Mouse (Mus musculus): ENCODE measurements around the gene Cnot10. TPM values are rescaled to one million over a fixed set of nuclear protein-coding genes. Genes with fewer than 3 reads are reported as not detected.

The Cnot10 gene
- total RNA-seq, 1 experiment from 2014 or later = 45.1 TPM

DNA sequence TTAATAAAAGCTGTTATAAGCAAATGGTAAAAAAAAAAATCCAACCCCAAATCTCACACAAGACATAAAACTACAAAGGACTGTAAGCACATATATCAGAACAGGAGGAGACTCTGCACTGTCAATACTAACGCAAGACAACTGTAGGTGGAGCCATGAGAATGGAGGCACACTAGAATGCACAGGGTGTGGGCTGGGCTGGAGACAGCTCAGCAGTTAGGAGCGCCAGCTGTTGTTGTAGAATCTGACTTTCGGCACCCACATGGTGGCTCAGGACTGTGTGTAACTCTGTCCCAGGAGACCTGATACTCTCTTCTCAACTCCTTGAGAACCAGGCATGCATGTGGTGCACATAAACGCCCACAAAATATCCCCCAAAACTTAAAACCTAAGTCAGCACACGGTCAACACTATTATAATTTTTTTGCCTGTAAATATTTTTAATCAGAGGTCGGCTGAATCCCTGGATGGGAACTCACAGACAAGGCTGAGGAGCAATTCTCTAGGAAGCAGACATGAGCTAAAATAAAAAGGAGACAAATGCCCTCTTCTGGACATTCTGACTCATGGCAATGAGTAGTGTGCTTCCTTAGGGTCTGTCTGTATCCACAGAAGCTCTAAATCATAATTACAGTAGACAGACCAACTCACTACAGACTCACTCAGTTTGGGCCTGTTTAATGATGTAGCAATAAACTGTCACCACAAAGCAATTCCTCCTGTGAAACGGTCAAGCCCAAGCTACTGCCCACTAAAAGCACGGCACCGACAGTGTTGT is 25.6 kb downstream of the Cnot10 start:
- no peak for ATAC-seq (replicated peaks in 1 of 2; ENCODE audit: insufficient read depth in 1 of 2, low FRiP score in 2 of 2, low TSS enrichment in 1 of 2, low read depth in 1 of 2, poor library complexity in 2 of 2, severe bottlenecking in 2 of 2)

DNA sequence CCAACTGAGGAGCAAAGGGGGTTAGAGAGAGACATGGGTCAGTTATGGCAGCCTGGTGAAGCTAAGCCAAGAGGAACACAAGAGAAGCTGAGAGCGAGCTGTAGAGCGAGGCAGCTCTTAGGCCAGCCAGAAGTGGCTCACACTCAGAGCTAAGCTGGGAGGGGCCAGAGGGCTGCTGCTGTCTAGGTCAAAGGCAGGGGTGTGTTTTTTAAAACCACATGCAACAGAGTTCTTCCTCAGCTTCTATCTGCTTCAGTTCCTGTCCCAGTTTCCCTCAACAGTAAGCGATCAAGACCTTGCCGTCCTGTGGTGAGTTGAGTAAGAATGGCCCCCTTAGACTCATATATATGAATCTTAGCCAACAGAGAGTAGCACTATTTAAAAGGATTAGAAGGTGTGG is 27.0 kb downstream of the Cnot10 start:
- ATAC-seq (replicated peaks in 1 of 2; ENCODE audit: insufficient read depth in 1 of 2, low FRiP score in 2 of 2, low TSS enrichment in 1 of 2, low read depth in 1 of 2, poor library complexity in 2 of 2, severe bottlenecking in 2 of 2) = no peak

DNA sequence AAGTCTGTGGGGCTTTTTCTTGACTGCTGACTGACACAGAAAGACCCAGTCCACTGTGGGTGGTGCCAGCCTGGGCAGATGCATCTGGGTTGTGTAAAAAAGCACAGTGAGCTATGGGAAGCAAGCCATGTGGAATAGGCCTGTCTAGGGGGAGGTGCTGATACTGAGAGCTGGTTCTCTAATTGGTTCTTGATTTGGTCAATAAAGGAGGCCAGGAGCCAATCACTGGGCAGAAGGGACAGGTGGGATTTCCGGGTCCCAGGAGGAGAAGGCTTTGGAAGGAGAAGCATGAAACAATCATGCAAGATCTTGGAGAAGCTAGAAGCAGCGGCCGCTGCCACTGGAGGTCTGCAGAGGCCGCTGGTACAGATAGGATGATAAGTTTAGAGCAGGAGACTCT is 27.4 kb downstream of the Cnot10 start:
- ATAC-seq (replicated peaks in 1 of 2; ENCODE audit: insufficient read depth in 1 of 2, low FRiP score in 2 of 2, low TSS enrichment in 1 of 2, low read depth in 1 of 2, poor library complexity in 2 of 2, severe bottlenecking in 2 of 2) = no peak

DNA sequence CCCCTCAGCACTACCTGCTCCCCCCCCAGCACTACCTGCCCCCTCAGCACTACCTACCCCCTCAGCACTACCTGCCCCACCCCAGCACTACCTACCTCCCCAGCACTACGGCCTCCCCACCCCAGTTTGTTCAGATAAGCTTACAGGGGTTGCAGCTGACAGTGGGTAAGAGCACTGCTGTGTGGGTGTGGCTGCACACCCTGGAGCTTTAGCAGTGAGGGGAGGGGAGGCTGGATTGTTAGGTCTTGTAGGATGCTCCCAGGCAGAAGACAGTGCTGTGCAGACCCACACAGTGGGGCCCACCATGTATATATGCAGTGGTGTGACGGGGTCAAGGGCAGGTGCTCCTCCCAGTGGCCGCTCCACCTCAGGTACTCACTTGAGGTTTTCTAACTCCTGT is 29.7 kb downstream of the Cnot10 start:
- no peak for ATAC-seq (replicated peaks in 1 of 2; ENCODE audit: insufficient read depth in 1 of 2, low FRiP score in 2 of 2, low TSS enrichment in 1 of 2, low read depth in 1 of 2, poor library complexity in 2 of 2, severe bottlenecking in 2 of 2)

GRCm38 (mm10) chr9:114603876-114604540 is 36.0 kb downstream of the Cnot10 start:
- ATAC-seq (replicated peaks in 1 of 2; ENCODE audit: insufficient read depth in 1 of 2, low FRiP score in 2 of 2, low TSS enrichment in 1 of 2, low read depth in 1 of 2, poor library complexity in 2 of 2, severe bottlenecking in 2 of 2) = no peak; a peak in 1 of 4 replicates

GRCm38 (mm10) chr9:114601096-114601495 is 38.9 kb downstream of the Cnot10 start:
- ATAC-seq (replicated peaks in 1 of 2; ENCODE audit: insufficient read depth in 1 of 2, low FRiP score in 2 of 2, low TSS enrichment in 1 of 2, low read depth in 1 of 2, poor library complexity in 2 of 2, severe bottlenecking in 2 of 2) = no peak

DNA sequence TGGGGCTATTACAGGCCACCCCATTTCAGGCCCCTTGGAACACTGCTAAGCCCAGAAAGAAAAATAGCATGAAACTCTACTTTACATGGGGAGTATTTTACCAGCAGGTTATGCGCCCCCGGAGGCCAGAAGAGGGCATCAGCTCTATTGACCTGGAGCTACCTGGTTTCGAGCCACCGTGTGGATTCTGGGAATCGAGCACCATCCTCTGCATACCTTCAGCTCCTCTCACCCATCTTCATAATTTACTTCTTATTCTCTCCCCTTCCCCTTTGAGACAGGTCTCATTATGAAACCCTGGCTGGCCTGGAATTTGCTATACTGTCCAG is 55.0 kb downstream of the Cnot10 start:
- ATAC-seq (replicated peaks in 1 of 2; ENCODE audit: insufficient read depth in 1 of 2, low FRiP score in 2 of 2, low TSS enrichment in 1 of 2, low read depth in 1 of 2, poor library complexity in 2 of 2, severe bottlenecking in 2 of 2) = no peak

DNA sequence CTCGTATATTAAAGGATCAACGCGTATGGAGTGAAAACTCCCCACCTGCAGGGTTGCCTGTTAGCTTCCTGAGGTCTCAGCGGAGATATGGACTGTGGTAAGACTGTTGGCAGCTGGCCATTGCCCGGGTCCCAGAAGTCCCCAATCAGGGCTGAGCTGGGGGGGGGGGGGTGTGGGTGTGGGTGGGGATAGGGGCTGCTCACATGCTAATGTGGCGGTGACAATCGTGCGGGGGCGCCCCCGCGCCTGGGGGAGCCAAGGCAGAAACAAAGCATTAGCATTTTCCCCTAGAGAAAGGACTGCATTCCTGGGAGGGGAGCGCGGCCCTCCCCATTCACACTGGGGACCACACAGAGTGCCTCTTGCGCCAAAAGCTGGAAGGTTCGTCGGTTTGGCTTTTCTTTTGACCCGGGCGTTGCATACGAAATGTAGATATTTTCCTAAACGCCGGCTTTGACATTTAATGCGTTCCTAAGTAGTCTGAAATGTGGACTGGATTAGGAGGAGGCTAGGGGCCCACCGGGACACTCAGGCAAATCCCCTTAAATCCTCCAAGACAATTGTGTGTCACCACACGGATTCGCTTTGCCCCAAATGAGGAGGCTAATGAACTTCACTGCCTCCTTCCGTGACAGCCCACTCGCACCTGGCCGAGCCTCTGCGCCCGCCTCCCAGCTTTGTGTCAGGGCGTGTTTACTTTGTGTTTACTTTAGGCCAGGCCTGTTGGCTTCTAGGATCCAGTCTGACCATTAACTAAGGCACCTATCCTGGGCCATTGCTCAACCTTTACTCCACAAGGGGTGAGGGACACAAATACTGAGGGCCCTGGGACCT is 55.6 kb downstream of the Cnot10 start:
- ATAC-seq (replicated peaks in 1 of 2; ENCODE audit: insufficient read depth in 1 of 2, low FRiP score in 2 of 2, low TSS enrichment in 1 of 2, low read depth in 1 of 2, poor library complexity in 2 of 2, severe bottlenecking in 2 of 2) = 0 out of 4 replicates have a peak, but pooled peaks of 1 of the 2 experiments have one; percentile 33

- peak in 1 of 2 experiments; percentile 29; a peak in 1 of 4 replicates for ATAC-seq (replicated peaks in 1 of 2; ENCODE audit: insufficient read depth in 1 of 2, low FRiP score in 2 of 2, low TSS enrichment in 1 of 2, low read depth in 1 of 2, poor library complexity in 2 of 2, severe bottlenecking in 2 of 2)
These were observed 56.2 kb downstream of the Cnot10 start for GRCm38 (mm10) chr9:114583812-114584182.

DNA sequence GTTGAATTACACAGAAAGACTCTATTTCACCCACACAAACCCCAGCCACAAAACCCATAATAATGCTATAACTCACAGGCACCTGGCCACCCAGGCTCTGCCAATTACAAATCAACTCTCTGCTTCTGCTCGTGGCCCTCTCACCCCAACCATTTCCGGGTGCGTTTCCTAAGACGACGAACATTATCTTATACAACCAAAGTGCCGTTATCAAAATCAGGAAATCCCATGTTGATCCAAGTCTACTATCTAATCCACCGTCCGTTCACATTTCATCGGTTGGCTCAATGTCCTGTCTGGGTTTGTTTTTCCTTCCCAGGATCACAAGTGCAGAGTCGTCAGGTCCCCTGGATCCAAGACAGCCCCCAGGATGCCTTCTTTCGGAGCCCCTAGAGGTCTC is 61.3 kb downstream of the Cnot10 start:
- no peak; a peak in 1 of 4 replicates for ATAC-seq (replicated peaks in 1 of 2; ENCODE audit: insufficient read depth in 1 of 2, low FRiP score in 2 of 2, low TSS enrichment in 1 of 2, low read depth in 1 of 2, poor library complexity in 2 of 2, severe bottlenecking in 2 of 2)

DNA sequence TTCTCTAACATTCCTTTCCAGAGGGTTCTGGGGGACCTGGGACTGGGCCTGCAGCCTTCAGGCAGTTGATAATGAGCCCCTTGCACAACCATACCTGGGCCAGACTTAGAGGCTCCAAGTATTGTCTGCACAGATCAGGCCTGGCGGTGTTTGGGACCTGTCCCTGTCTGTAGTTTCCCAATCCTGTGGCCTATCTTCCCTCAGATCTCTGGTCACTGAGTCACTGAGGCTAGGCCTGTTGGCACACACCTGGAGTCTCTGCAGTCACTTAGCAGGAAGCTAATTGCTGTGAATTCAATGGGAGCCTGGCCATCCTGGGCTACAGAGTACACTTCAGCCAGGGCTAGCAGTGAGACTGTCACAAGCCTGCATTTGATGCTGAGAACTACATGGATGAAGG is 64.0 kb downstream of the Cnot10 start:
- no peak for ATAC-seq (replicated peaks in 1 of 2; ENCODE audit: insufficient read depth in 1 of 2, low FRiP score in 2 of 2, low TSS enrichment in 1 of 2, low read depth in 1 of 2, poor library complexity in 2 of 2, severe bottlenecking in 2 of 2)

- ATAC-seq (replicated peaks in 1 of 2; ENCODE audit: insufficient read depth in 1 of 2, low FRiP score in 2 of 2, low TSS enrichment in 1 of 2, low read depth in 1 of 2, poor library complexity in 2 of 2, severe bottlenecking in 2 of 2) = no peak
These were observed 66.5 kb downstream of the Cnot10 start for GRCm38 (mm10) chr9:114573528-114573927.

DNA sequence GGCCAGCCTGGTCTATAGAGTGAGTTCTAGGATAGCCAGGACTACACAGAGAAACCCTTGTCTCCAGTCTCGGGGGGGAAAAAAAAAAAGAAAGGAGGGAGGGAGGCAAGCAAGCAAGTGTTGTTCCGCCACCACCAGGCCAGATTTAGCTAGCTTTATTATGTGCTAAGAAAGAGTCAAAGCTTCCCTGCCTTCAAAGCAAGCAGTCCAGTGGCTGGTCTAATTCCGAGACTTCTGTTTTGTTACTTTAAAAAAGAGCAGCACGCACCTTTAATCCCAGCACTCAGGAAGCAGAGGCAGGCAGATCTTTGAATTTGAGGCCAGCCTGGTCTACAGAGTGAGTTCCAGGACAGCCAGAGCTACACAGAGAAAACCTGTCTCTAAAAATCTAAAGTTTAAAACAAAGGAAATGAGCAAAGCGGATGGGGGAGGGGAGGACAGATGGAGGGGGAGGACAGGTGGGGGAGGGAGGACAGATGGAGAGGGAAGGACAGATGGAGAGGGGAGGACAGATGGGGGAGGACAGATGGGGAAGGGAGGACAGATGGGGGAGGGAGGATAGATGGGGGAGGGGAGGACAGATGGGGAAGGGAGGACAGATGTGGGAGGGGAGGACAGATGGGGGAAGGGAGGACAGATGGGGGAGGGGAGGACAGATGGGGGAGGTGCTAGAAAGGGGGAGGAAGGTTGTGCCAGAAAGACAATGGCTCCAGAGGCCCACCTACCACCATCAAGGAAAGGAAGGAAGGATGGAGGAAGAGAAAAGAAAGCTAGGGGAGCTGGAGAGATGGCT is 71.1 kb downstream of the Cnot10 start:
- no peak for ATAC-seq (replicated peaks in 1 of 2; ENCODE audit: insufficient read depth in 1 of 2, low FRiP score in 2 of 2, low TSS enrichment in 1 of 2, low read depth in 1 of 2, poor library complexity in 2 of 2, severe bottlenecking in 2 of 2)

DNA sequence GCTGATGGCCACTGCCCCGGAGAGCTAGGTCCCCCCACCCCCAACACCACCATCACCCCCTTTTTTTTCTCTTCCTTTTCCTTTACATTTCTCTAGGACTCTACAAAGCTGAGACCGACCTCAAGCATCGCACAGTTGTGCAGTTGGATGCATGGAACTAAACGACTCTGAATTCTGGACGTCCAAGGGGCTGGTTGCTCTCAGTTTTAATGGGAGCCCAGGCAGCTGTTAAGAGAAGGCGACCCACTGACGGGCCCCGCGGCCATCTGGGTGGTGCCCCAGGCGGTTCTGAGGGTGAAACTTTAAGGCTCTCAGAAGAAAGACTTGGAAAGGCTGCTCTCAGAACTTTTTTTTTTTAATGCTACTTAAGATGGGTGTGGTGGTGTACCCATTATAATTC is 75.3 kb downstream of the Cnot10 start:
- no peak for ATAC-seq (replicated peaks in 1 of 2; ENCODE audit: insufficient read depth in 1 of 2, low FRiP score in 2 of 2, low TSS enrichment in 1 of 2, low read depth in 1 of 2, poor library complexity in 2 of 2, severe bottlenecking in 2 of 2)

GRCm38 (mm10) chr9:114563761-114564606 is 76.0 kb downstream of the Cnot10 start, which contains the start of gene Trim71:
TSS of gene Trim71 (minus strand) at chr9:114564369.
- ATAC-seq (replicated peaks in 1 of 2; ENCODE audit: insufficient read depth in 1 of 2, low FRiP score in 2 of 2, low TSS enrichment in 1 of 2, low read depth in 1 of 2, poor library complexity in 2 of 2, severe bottlenecking in 2 of 2) = no peak

- ATAC-seq (replicated peaks in 1 of 2; ENCODE audit: insufficient read depth in 1 of 2, low FRiP score in 2 of 2, low TSS enrichment in 1 of 2, low read depth in 1 of 2, poor library complexity in 2 of 2, severe bottlenecking in 2 of 2) = no peak
These were observed 76.8 kb downstream of the Cnot10 start for GRCm38 (mm10) chr9:114562919-114563751.

All from hematopoietic stem cell, adult 5-6 weeks (primary cell).